Mouse (Mus musculus) ES-Bruce4 (cell line): ENCODE data around the gene Cyba. TPM values are rescaled to one million over a fixed set of nuclear protein-coding genes. Genes with fewer than 3 reads are reported as not detected.

Experiments used
- H3K27ac ChIP-seq: 2 replicates; pipeline ENCODE4 v1.5.1; 2012; ENCODE audit warnings: low read length, inconsistent platforms; ENCODE audit not compliant: insufficient read depth
- H3K27me3 ChIP-seq: 2 replicates; pipeline ENCODE4 v1.6.1; 2012; ENCODE audit warnings: mild to moderate bottlenecking, low read length, inconsistent platforms; ENCODE audit not compliant: control insufficient read depth, poor library complexity, insufficient read depth, severe bottlenecking
- H3K36me3 ChIP-seq: 2 replicates; pipeline ENCODE4 v1.6.1; 2012; ENCODE audit warnings: inconsistent platforms, mild to moderate bottlenecking, low read length, moderate library complexity; ENCODE audit not compliant: control insufficient read depth, poor library complexity, insufficient read depth, severe bottlenecking
- H3K4me1 ChIP-seq: one replicate; pipeline ENCODE4 v1.8.1; 2011; ENCODE audit warnings: low read length; ENCODE audit not compliant: control insufficient read depth, insufficient read depth
- H3K4me3 ChIP-seq: 2 replicates; pipeline ENCODE4 v1.5.1; 2011; ENCODE audit warnings: low read depth, mild to moderate bottlenecking, low read length
- H3K9ac ChIP-seq: 2 replicates; pipeline ENCODE4 v1.6.1; 2012; ENCODE audit warnings: low read depth, mild to moderate bottlenecking, inconsistent platforms; ENCODE audit not compliant: poor library complexity, severe bottlenecking
- H3K9me3 ChIP-seq: replicated peaks from 2 replicates; pipeline ENCODE4 v1.6.1; 2012; ENCODE audit warnings: mild to moderate bottlenecking, low read length, inconsistent platforms; ENCODE audit not compliant: control insufficient read depth, poor library complexity, insufficient read depth, severe bottlenecking
- CTCF ChIP-seq: IDR thresholded peaks from one replicate; pipeline ENCODE4 v1.8.1; 2011; ENCODE audit warnings: low read depth, low read length
- EP300 ChIP-seq: IDR thresholded peaks from 2 replicates; pipeline ENCODE4 v1.6.1; 2011; ENCODE audit warnings: low read depth, low read length; ENCODE audit not compliant: insufficient read depth
- POLR2A ChIP-seq: IDR thresholded peaks from one replicate; pipeline ENCODE4 v1.8.1; 2011; ENCODE audit warnings: low read length; ENCODE audit not compliant: insufficient read depth
- polyA plus RNA-seq: library from polyadenylated mRNA; stranded (reverse); fragments of >200 nt; gene quantifications from 2 replicates; pipeline ENCODE4 v1.2.4, GENCODE M21; 2011; ENCODE audit warnings: low read depth; ENCODE audit not compliant: missing spikeins, insufficient read depth, insufficient read length

The Cyba gene
- 76.1 and 89.4 TPM in 2 replicates for polyA plus RNA-seq

- peaks cover 14% of the 10 kb centered on the region for H3K36me3 ChIP-seq
- TF ChIP-seq POLR2A, result peak; percentile 68
- TF ChIP-seq CTCF, result no peak
- peak; percentile 76; the same call in 1 of the 2 replicates for TF ChIP-seq EP300
- peak within 1 kb of the TSS; percentile 71 for H3K9ac ChIP-seq
- H3K27me3 ChIP-seq, result no peaks in the 10 kb centered on the region
- peak within 1 kb of the TSS; percentile 75 for H3K4me3 ChIP-seq
- no peaks in the 10 kb centered on the region for H3K9me3 ChIP-seq
- peak within 1 kb of the TSS; percentile 10; the same call in 1 of the 2 replicates for H3K27ac ChIP-seq
- H3K4me1 ChIP-seq, result no peaks in the 10 kb centered on the region
These were observed at the start of gene Cyba for GRCm38 (mm10) chr8:122432443-122433268. Cyba (minus strand) TSS chr8:122432930.

- H3K36me3 ChIP-seq, result peaks cover 86% of the 10 kb centered on the region
- TF ChIP-seq EP300 (no peak), POLR2A (no peak), CTCF (no peak)
These were observed 49.7 kb upstream of the Cyba start for GRCm38 (mm10) chr8:122482448-122482847.

GRCm38 (mm10) chr8:122475580-122476320, 43.0 kb upstream of the Cyba start, which contains the start of the genes Rnf166 and Ctu2:
Rnf166 (minus strand) TSS chr8:122476064.
Ctu2 (plus strand) TSS chr8:122476143.
- peak within 1 kb of the TSS; percentile 99 for H3K4me3 ChIP-seq
- TF ChIP-seq EP300 (no peak), CTCF (no peak), POLR2A (no peak)
- no peaks in the 10 kb centered on the region for H3K4me1 ChIP-seq
- peak within 1 kb of the TSS; percentile 93 for H3K9ac ChIP-seq
- H3K36me3 ChIP-seq, result peaks cover 24% of the 10 kb centered on the region
- H3K9me3 ChIP-seq, result no peaks in the 10 kb centered on the region
- no peaks in the 10 kb centered on the region for H3K27me3 ChIP-seq
- no peak within 1 kb of the TSS for H3K27ac ChIP-seq

More at GRCm38 (mm10) chr8:122482448-122482847, 49.7 kb upstream of the Cyba start:
- Histone ChIP-seq H3K9me3 (no peaks in the 10 kb centered on the region), H3K4me3 (no peak overlapping the region), H3K27ac (no peak overlapping the region), H3K27me3 (no peaks in the 10 kb centered on the region), H3K9ac (no peak overlapping the region), H3K4me1 (no peaks in the 10 kb centered on the region)

- TF ChIP-seq EP300, result no peak
- no peak for TF ChIP-seq CTCF
- TF ChIP-seq POLR2A, result no peak
- H3K27ac ChIP-seq, result no peak overlapping the region
- no peaks in the 10 kb centered on the region for H3K4me1 ChIP-seq
- no peaks in the 10 kb centered on the region for H3K27me3 ChIP-seq
- H3K9ac ChIP-seq, result peak overlapping the region; percentile 93
- H3K9me3 ChIP-seq, result no peaks in the 10 kb centered on the region
- H3K4me3 ChIP-seq, result peak overlapping the region; percentile 67
- H3K36me3 ChIP-seq, result peaks cover 23% of the 10 kb centered on the region
These were observed 42.3 kb upstream of the Cyba start for GRCm38 (mm10) chr8:122474951-122475560.

GRCm38 (mm10) chr8:122473911-122474421, 41.2 kb upstream of the Cyba start:
- TF ChIP-seq CTCF (no peak), POLR2A (no peak), EP300 (no peak)
- peaks cover 13% of the 10 kb centered on the region; the same call in 1 of the 2 replicates for H3K36me3 ChIP-seq
- H3K9me3 ChIP-seq, result no peaks in the 10 kb centered on the region
- no peak overlapping the region for H3K9ac ChIP-seq
- H3K27me3 ChIP-seq, result no peaks in the 10 kb centered on the region
- no peak overlapping the region for H3K4me3 ChIP-seq
- no peaks in the 10 kb centered on the region for H3K4me1 ChIP-seq
- no peak overlapping the region for H3K27ac ChIP-seq
